Mouse (Mus musculus): ENCODE measurements around the gene Atxn1.

DNA sequence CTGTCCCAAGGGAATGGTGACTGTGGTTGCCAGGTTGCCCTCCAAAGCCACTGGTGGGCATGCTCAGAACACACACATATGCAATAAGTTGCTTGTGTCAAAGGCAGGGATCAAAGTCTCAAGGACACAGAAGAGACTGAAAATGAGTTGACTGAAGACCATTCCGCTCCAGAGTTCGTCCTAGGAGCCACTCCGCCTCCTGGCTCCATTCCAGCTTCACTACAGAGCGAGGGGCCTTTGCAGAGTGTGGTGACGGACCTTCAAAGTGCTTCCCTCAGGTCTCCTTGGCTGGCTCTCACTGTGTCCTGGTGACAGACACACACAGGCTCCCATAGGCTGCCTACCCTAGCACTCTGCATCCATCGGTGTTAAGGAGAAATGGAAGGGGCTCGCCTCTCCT is 411.1 kb downstream of the Atxn1 start:
- TF ChIP-seq CEBPB (IDR thresholded peaks at IDR 0.05; ENCODE audit: insufficient read depth, poor library complexity, severe bottlenecking): no peak
- no peak for TF ChIP-seq MYOD1 (IDR thresholded peaks at IDR 0.05; ENCODE audit: control insufficient read depth in 1 of 3, insufficient read length in 2 of 3, low read depth in 2 of 3)

Data from myocyte (in vitro differentiated cells).